Mouse (Mus musculus) frontal cortex, adult (tissue): Measurements from ENCODE around the gene Gpr179.

ENCODE experiments used
- ATAC-seq: cut with Nextera tagmentation; 2 replicates; pipeline ENCODE4 v1.9.2; 2017; ENCODE audit warnings: mild to moderate bottlenecking, moderate library complexity, mixed read lengths; ENCODE audit not compliant: low TSS enrichment

Gene Gpr179

GRCm38 (mm10) chr11:97286973-97287372 is 64.9 kb downstream of the Gpr179 start:
- no peak for ATAC-seq

- ATAC-seq = no peak
Measured at GRCm38 (mm10) chr11:97285852-97286775, 65.8 kb downstream of the Gpr179 start.

- no peak for ATAC-seq
Measured at GRCm38 (mm10) chr11:97284854-97285253, 67.0 kb downstream of the Gpr179 start.

GRCm38 (mm10) chr11:97282179-97282578 is 69.7 kb downstream of the Gpr179 start:
- no peak for ATAC-seq
